Mouse (Mus musculus): ENCODE measurements around the gene Rpl19. TPM values are rescaled to one million over a fixed set of nuclear protein-coding genes. Genes with fewer than 3 reads are reported as not detected.

Rpl19 gene
- 676 and 751 TPM in 2 replicates for polyA plus RNA-seq (2015; fragmentation: Nextera tagmentation; extraction: Ambion mirVana)

GRCm38 (mm10) chr11:98026570-98027296 is at the start of gene Rpl19:
Gene Rpl19, plus strand, starts transcription at chr11:98026710.
- Histone ChIP-seq H3K36me3 (peaks cover 36% of the 10 kb centered on the region), H3K27me3 (replicated peaks) (no peaks in the 10 kb centered on the region), H3K9me3 (no peaks in the 10 kb centered on the region), H3K4me3 (peak within 1 kb of the TSS; percentile 94), H3K4me1 (peaks cover 28% of the 10 kb centered on the region), H3K9ac (peak within 1 kb of the TSS; percentile 99), H3K4me2 (peak within 1 kb of the TSS; percentile 98), H3K27ac (replicated peaks) (peak within 1 kb of the TSS; percentile 94)
- peak; percentile 83 for ATAC-seq (ENCODE audit: extremely low read depth, insufficient number of reproducible peaks, low FRiP score, low TSS enrichment)
- WGBS: under 1% methylated on average over 61 of the region's 69 CpGs

- peaks cover 32% of the 10 kb centered on the region for H3K27me3 ChIP-seq (replicated peaks)
- no peak overlapping the region for H3K4me3 ChIP-seq
- H3K4me2 ChIP-seq: no peak overlapping the region
- no peaks in the 10 kb centered on the region for H3K36me3 ChIP-seq
- WGBS: 58% methylated on average over 5 of the region's 5 CpGs
- peaks cover 2% of the 10 kb centered on the region; the same call in 1 of the 2 replicates for H3K4me1 ChIP-seq
- H3K27ac ChIP-seq (replicated peaks): no peak overlapping the region
- no peak overlapping the region for H3K9ac ChIP-seq
- ATAC-seq (ENCODE audit: extremely low read depth, insufficient number of reproducible peaks, low FRiP score, low TSS enrichment): no peak
- H3K9me3 ChIP-seq: no peaks in the 10 kb centered on the region
These were observed 48.7 kb upstream of the Rpl19 start for GRCm38 (mm10) chr11:97977797-97978196.

- Histone ChIP-seq H3K4me2 (no peak overlapping the region), H3K9me3 (no peaks in the 10 kb centered on the region), H3K4me3 (no peak overlapping the region), H3K36me3 (no peaks in the 10 kb centered on the region), H3K9ac (no peak overlapping the region), H3K4me1 (peaks cover 2% of the 10 kb centered on the region; the same call in 1 of the 2 replicates), H3K27me3 (replicated peaks) (peaks cover 36% of the 10 kb centered on the region), H3K27ac (replicated peaks) (no peak overlapping the region)
- no peak for ATAC-seq (ENCODE audit: extremely low read depth, insufficient number of reproducible peaks, low FRiP score, low TSS enrichment)
- 68% methylated on average over 13 of the region's 13 CpGs for WGBS
These were observed 48.1 kb upstream of the Rpl19 start for GRCm38 (mm10) chr11:97978392-97978791.

- Histone ChIP-seq H3K4me1 (peaks cover 2% of the 10 kb centered on the region; the same call in 1 of the 2 replicates), H3K27me3 (replicated peaks) (peaks cover 51% of the 10 kb centered on the region), H3K4me2 (no peak overlapping the region), H3K36me3 (no peaks in the 10 kb centered on the region), H3K9me3 (no peaks in the 10 kb centered on the region), H3K27ac (replicated peaks) (no peak overlapping the region), H3K9ac (no peak overlapping the region), H3K4me3 (no peak overlapping the region)
- 60% methylated on average over 10 of the region's 10 CpGs for WGBS
- ATAC-seq (ENCODE audit: extremely low read depth, insufficient number of reproducible peaks, low FRiP score, low TSS enrichment): no peak
These were observed 46.5 kb upstream of the Rpl19 start for GRCm38 (mm10) chr11:97979824-97980495.

GRCm38 (mm10) chr11:97980531-97980966 is 46.0 kb upstream of the Rpl19 start:
- Histone ChIP-seq H3K4me1 (peaks cover 4% of the 10 kb centered on the region; the same call in 1 of the 2 replicates), H3K9me3 (no peaks in the 10 kb centered on the region), H3K36me3 (no peaks in the 10 kb centered on the region), H3K9ac (no peak overlapping the region), H3K27ac (replicated peaks) (no peak overlapping the region), H3K27me3 (replicated peaks) (peaks cover 57% of the 10 kb centered on the region), H3K4me3 (no peak overlapping the region), H3K4me2 (no peak overlapping the region)
- WGBS: 49% methylated on average over 9 of the region's 9 CpGs
- ATAC-seq (ENCODE audit: extremely low read depth, insufficient number of reproducible peaks, low FRiP score, low TSS enrichment): no peak

- Histone ChIP-seq H3K9me3 (no peaks in the 10 kb centered on the region), H3K27ac (replicated peaks) (no peak overlapping the region), H3K4me3 (no peak overlapping the region), H3K4me1 (peaks cover 19% of the 10 kb centered on the region), H3K27me3 (replicated peaks) (peaks cover 67% of the 10 kb centered on the region), H3K36me3 (no peaks in the 10 kb centered on the region), H3K4me2 (no peak overlapping the region), H3K9ac (no peak overlapping the region)
- ATAC-seq (ENCODE audit: extremely low read depth, insufficient number of reproducible peaks, low FRiP score, low TSS enrichment): no peak
- WGBS: 76% methylated on average over 9 of the region's 9 CpGs
These were observed 43.8 kb upstream of the Rpl19 start for GRCm38 (mm10) chr11:97982721-97983120.

GRCm38 (mm10) chr11:97983506-97983905 is 43.0 kb upstream of the Rpl19 start:
- H3K4me1 ChIP-seq: peaks cover 19% of the 10 kb centered on the region
- H3K4me2 ChIP-seq: no peak overlapping the region
- no peaks in the 10 kb centered on the region for H3K36me3 ChIP-seq
- no peak overlapping the region for H3K27ac ChIP-seq (replicated peaks)
- no peak overlapping the region for H3K4me3 ChIP-seq
- peaks cover 63% of the 10 kb centered on the region for H3K27me3 ChIP-seq (replicated peaks)
- H3K9me3 ChIP-seq: no peaks in the 10 kb centered on the region
- H3K9ac ChIP-seq: no peak overlapping the region
- no peak for ATAC-seq (ENCODE audit: extremely low read depth, insufficient number of reproducible peaks, low FRiP score, low TSS enrichment)
- 84% methylated on average over 3 of the region's 3 CpGs for WGBS

- Histone ChIP-seq H3K4me2 (no peak overlapping the region), H3K9ac (no peak overlapping the region), H3K4me3 (no peak overlapping the region), H3K4me1 (peaks cover 19% of the 10 kb centered on the region), H3K9me3 (no peaks in the 10 kb centered on the region), H3K27me3 (replicated peaks) (peaks cover 61% of the 10 kb centered on the region), H3K27ac (replicated peaks) (no peak overlapping the region), H3K36me3 (no peaks in the 10 kb centered on the region)
- ATAC-seq (ENCODE audit: extremely low read depth, insufficient number of reproducible peaks, low FRiP score, low TSS enrichment): no peak
- 92% methylated on average over 1 of the region's 1 CpGs for WGBS
These were observed 42.5 kb upstream of the Rpl19 start for GRCm38 (mm10) chr11:97983983-97984382.

- Histone ChIP-seq H3K4me3 (peak within 1 kb of the TSS; percentile 88), H3K9me3 (no peaks in the 10 kb centered on the region), H3K9ac (peak within 1 kb of the TSS; percentile 80), H3K27ac (replicated peaks) (no peak within 1 kb of the TSS), H3K36me3 (no peaks in the 10 kb centered on the region), H3K27me3 (replicated peaks) (peaks cover 54% of the 10 kb centered on the region), H3K4me1 (peaks cover 34% of the 10 kb centered on the region), H3K4me2 (peak within 1 kb of the TSS; percentile 88)
- WGBS: 2% methylated on average over 74 of the region's 74 CpGs
- no peak for ATAC-seq (ENCODE audit: extremely low read depth, insufficient number of reproducible peaks, low FRiP score, low TSS enrichment)
These were observed 40.5 kb upstream of the Rpl19 start, which contains the start of gene Plxdc1 for GRCm38 (mm10) chr11:97985727-97986677. Gene Plxdc1, minus strand, starts transcription at chr11:97986444.

GRCm38 (mm10) chr11:97986738-97987465 is 39.6 kb upstream of the Rpl19 start:
- Histone ChIP-seq H3K4me3 (peak overlapping the region; percentile 88), H3K9ac (peak overlapping the region; percentile 80), H3K4me1 (peaks cover 34% of the 10 kb centered on the region), H3K9me3 (no peaks in the 10 kb centered on the region), H3K36me3 (no peaks in the 10 kb centered on the region), H3K27ac (replicated peaks) (no peak overlapping the region), H3K27me3 (replicated peaks) (peaks cover 55% of the 10 kb centered on the region), H3K4me2 (peak overlapping the region; percentile 88)
- ATAC-seq (ENCODE audit: extremely low read depth, insufficient number of reproducible peaks, low FRiP score, low TSS enrichment): no peak
- WGBS: 20% methylated on average over 17 of the region's 17 CpGs
